8 mouse cellular contexts compared by ENCODE assay signal in the genomic region with DNA sequence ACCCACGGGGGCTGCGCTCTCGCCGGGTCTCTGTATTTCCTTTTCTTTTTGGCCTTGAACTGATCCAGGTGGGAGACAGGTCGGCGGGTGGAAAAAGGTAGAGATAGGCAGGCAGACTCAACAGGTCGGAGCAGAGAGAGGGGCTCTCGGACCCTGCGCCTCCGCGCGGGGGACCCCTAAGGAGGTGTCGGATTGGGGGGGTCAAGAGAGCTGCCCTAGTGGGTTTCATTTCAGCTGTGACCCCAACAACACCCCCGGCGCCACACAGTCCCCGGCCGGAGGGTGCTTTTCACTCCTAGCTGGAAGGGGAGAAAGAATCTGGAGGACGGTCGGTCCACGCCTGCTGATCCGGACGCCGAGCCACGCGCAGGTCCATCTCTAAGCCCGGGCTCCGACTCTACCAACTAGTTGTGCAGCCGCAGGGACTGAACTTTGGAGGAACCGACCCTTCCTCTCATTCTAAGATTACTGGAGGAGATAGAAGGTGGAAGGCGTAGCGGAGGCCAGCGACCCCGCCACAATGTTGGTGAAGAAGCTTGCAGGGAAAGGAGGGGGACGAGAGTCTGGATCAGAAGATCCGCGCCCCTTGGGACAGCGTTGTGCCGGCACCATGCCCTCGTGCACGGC. TPM values are rescaled to one million over a fixed set of nuclear protein-coding genes. Genes with fewer than 3 reads are reported as not detected.
DNase-seq lines count a peak whose midpoint lies in the region; ATAC-seq lines count a peak whose summit lies in the region.

No protein-coding gene starts in this region.

- H3K4me3 ChIP-seq in embryonic facial prominence, embryonic 10.5 days, result peak overlapping the region; percentile 78
- peak overlapping the region; percentile 70 for H3K4me3 ChIP-seq in hindbrain, embryonic 10.5 days
- peak overlapping the region; percentile 54 for H3K4me3 ChIP-seq in liver, embryonic 13.5 days (replicated peaks)
- H3K4me3 ChIP-seq in neural tube, embryonic 13.5 days, result peak overlapping the region; percentile 54

- peaks cover 35% of the 10 kb centered on the region for H3K4me1 ChIP-seq in embryonic facial prominence, embryonic 10.5 days
- peaks cover 27% of the 10 kb centered on the region for H3K4me1 ChIP-seq in hindbrain, embryonic 10.5 days (replicated peaks)
- no peaks in the 10 kb centered on the region for H3K4me1 ChIP-seq in liver, embryonic 13.5 days (replicated peaks)
- H3K4me1 ChIP-seq in neural tube, embryonic 13.5 days (replicated peaks), result peaks cover 10% of the 10 kb centered on the region; the same call in 1 of the 2 replicates

- peak overlapping the region; percentile 74 for H3K4me2 ChIP-seq in liver, embryonic 13.5 days
- H3K4me2 ChIP-seq in neural tube, embryonic 13.5 days, result peak overlapping the region; percentile 100

- WGBS in embryonic facial prominence, embryonic 10.5 days, result under 1% methylated on average over 40 of the region's 40 CpGs
- WGBS in hindbrain, embryonic 10.5 days, result under 1% methylated on average over 40 of the region's 40 CpGs
- 1% methylated on average over 40 of the region's 40 CpGs for WGBS in liver, embryonic 13.5 days (ENCODE audit: insufficient replicate concordance)
- WGBS in neural tube, embryonic 13.5 days, result under 1% methylated on average over 40 of the region's 40 CpGs

- peak overlapping the region; percentile 83 for H3K27ac ChIP-seq in embryonic facial prominence, embryonic 10.5 days (replicated peaks)
- peak overlapping the region; percentile 82 for H3K27ac ChIP-seq in hindbrain, embryonic 10.5 days
- H3K27ac ChIP-seq in liver, embryonic 13.5 days, result no peak overlapping the region
- no peak overlapping the region for H3K27ac ChIP-seq in neural tube, embryonic 13.5 days (replicated peaks)

- H3K36me3 ChIP-seq in embryonic facial prominence, embryonic 10.5 days (replicated peaks), result no peaks in the 10 kb centered on the region
- H3K36me3 ChIP-seq in hindbrain, embryonic 10.5 days, result no peaks in the 10 kb centered on the region
- no peaks in the 10 kb centered on the region for H3K36me3 ChIP-seq in liver, embryonic 13.5 days
- no peaks in the 10 kb centered on the region for H3K36me3 ChIP-seq in neural tube, embryonic 13.5 days

- 0 out of 2 replicates have a peak overlapping the region, but pooled peaks have one; percentile 13 for H3K9ac ChIP-seq in liver, embryonic 13.5 days
- H3K9ac ChIP-seq in neural tube, embryonic 13.5 days, result peak overlapping the region; percentile 70

- peak; percentile 10 for DNase-seq in kidney, adult 18-20 months
- DNase-seq in kidney, adult 9 months, result no peak
- peak; percentile 17 for DNase-seq in R1 (ENCODE audit: low read depth, low spot score)
- peak; percentile 62 for DNase-seq in embryonic facial prominence, embryonic 10.5 days (ENCODE audit: low spot score)
- peak; percentile 61 for DNase-seq in hindbrain, embryonic 10.5 days (ENCODE audit: low spot score)
- DNase-seq in liver, embryonic 13.5 days, result no peak
- DNase-seq in adipocyte (ENCODE audit: low spot score), result no peak

- H3K27me3 ChIP-seq in embryonic facial prominence, embryonic 10.5 days (replicated peaks; ENCODE audit: low read depth, poor library complexity, severe bottlenecking), result peaks cover 18% of the 10 kb centered on the region
- peaks cover 27% of the 10 kb centered on the region for H3K27me3 ChIP-seq in hindbrain, embryonic 10.5 days (ENCODE audit: insufficient read depth, poor library complexity, severe bottlenecking)
- peaks cover 24% of the 10 kb centered on the region for H3K27me3 ChIP-seq in liver, embryonic 13.5 days
- H3K27me3 ChIP-seq in neural tube, embryonic 13.5 days, result peaks cover 17% of the 10 kb centered on the region

- H3K9me3 ChIP-seq in embryonic facial prominence, embryonic 10.5 days, result no peaks in the 10 kb centered on the region
- H3K9me3 ChIP-seq in hindbrain, embryonic 10.5 days, result no peaks in the 10 kb centered on the region
- H3K9me3 ChIP-seq in liver, embryonic 13.5 days (replicated peaks), result no peaks in the 10 kb centered on the region
- H3K9me3 ChIP-seq in neural tube, embryonic 13.5 days, result no peaks in the 10 kb centered on the region

- no peak; the same call in 1 of the 2 replicates for ATAC-seq in liver, embryonic 13.5 days (ENCODE audit: low read depth)
- ATAC-seq in neural tube, embryonic 13.5 days (ENCODE audit: low read depth), result peak; percentile 32

RNA-seq across cellular contexts. Expression of gene Col25a1, which starts 49.8 kb away (rescaled TPM):
- polyA plus RNA-seq in embryonic facial prominence, embryonic 10.5 days (2016; fragmentation: Nextera tagmentation; extraction: Ambion mirVana), result 6.9 and 9.1 TPM in 2 replicates
- polyA plus RNA-seq in hindbrain, embryonic 10.5 days (2016; fragmentation: Nextera tagmentation; extraction: Ambion mirVana), result 3.6 and 5.2 TPM in 2 replicates
- 1.3 and 1.7 TPM in 2 replicates for polyA plus RNA-seq in liver, embryonic 13.5 days (2015; fragmentation: Nextera tagmentation; extraction: Ambion mirVana)
- 3.1 and 4.5 TPM in 2 replicates for polyA plus RNA-seq in neural tube, embryonic 13.5 days (2015; fragmentation: Nextera tagmentation; extraction: Ambion mirVana)

Comparison
In these comparisons a context has a peak if more than half of its experiments do, and no peak if none do; other contexts are left out.
1. DNase-seq: peak in kidney, adult 18-20 months (single experiment), R1 (single experiment), embryonic facial prominence, embryonic 10.5 days (single experiment) and hindbrain, embryonic 10.5 days (single experiment); none in kidney, adult 9 months (single experiment), liver, embryonic 13.5 days (single experiment) and adipocyte (single experiment).
2. H3K27ac ChIP-seq: peak in embryonic facial prominence, embryonic 10.5 days (single experiment) and hindbrain, embryonic 10.5 days (single experiment); none in liver, embryonic 13.5 days (single experiment) and neural tube, embryonic 13.5 days (single experiment).
3. Peak in every context shown above with its lines, with median percentiles within 50 percentile points of each other: H3K4me3 ChIP-seq.